Mouse (Mus musculus) brain, embryonic 14.5 days (tissue): ENCODE measurements around the gene Tprn. TPM values are rescaled to one million over a fixed set of nuclear protein-coding genes. Genes with fewer than 3 reads are reported as not detected.

Experiments used
- DNase-seq: peaks from one replicate; pipeline ENCODE4 v3.0.0-alpha.2; 2011; ENCODE audit warnings: low read depth
- CTCF ChIP-seq: fragments of 200-500 bp; IDR thresholded peaks from 2 replicates; pipeline ENCODE4 v1.5.1; 2012; ENCODE audit warnings: inconsistent platforms, mild to moderate bottlenecking, moderate library complexity, borderline replicate concordance; ENCODE audit not compliant: insufficient read depth, insufficient read length; ENCODE audit errors: extremely low read depth
- POLR2A ChIP-seq: fragments of 200-500 bp; IDR thresholded peaks from 2 replicates; pipeline ENCODE4 v1.6.1; 2012; ENCODE audit warnings: mild to moderate bottlenecking, inconsistent platforms, borderline replicate concordance; ENCODE audit not compliant: poor library complexity, insufficient read depth, insufficient read length, severe bottlenecking; ENCODE audit errors: extremely low read depth
- polyA plus RNA-seq: library from polyadenylated mRNA; depleted of rRNA; stranded (reverse); fragments of >200 nt; gene quantifications from 2 replicates; pipeline ENCODE4 v1.2.3, GENCODE M21; 2012

Gene Tprn
- polyA plus RNA-seq, 1 experiment, result 13.0 TPM

DNA sequence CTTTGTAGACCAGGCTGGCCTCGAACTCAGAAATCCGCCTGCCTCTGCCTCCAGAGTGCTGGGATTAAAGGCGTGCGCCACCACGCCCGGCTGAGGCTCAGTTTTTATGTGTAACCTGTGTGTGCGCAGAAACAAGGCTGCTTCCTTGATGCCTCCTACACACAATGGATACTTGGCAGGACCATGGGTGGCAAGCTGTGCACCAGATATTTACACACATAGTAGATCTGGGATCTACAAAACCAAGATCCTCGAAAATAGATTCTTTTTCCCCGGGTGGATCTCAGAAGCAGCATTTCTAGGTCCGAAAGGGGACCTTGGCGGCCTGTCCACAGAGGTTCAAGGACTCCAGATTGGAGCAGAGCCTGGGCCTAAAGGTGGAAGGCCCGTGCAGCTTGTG is 548 bp upstream of the Tprn start:
- no peak for DNase-seq
- TF ChIP-seq POLR2A, result no peak
- no peak for TF ChIP-seq CTCF

- peak; percentile 58 for DNase-seq
- no peak for TF ChIP-seq POLR2A
- no peak for TF ChIP-seq CTCF
Observed at GRCm38 (mm10) chr2:25262795-25263622, 591 bp downstream of the Tprn start.

GRCm38 (mm10) chr2:25263623-25264285 is 1.3 kb downstream of the Tprn start:
- no peak for DNase-seq
- no peak for TF ChIP-seq CTCF
- TF ChIP-seq POLR2A, result no peak

- TF ChIP-seq POLR2A, result no peak
- TF ChIP-seq CTCF, result no peak
- no peak for DNase-seq
Observed at GRCm38 (mm10) chr2:25264286-25264660, 1.9 kb downstream of the Tprn start.

DNA sequence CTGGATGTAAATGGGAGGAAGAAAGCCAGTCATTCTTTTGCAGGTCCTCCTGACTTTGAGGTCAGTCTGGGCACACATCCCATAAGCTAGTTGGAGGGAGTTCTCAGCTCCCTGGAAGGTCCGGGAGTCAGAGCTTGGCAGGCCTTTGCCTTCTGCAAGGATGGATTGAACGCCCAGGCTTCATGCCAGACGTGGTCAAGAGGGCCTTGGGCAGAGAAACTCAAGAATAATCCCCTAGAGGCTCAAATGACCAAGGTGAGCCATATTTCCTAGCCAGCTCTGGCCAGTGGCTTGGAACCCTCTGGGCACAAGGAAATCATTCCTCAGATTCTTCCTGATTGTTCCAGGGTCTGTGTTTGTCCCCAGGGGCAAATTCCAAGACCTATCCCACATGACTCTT is 2.4 kb downstream of the Tprn start:
- no peak for TF ChIP-seq POLR2A
- no peak for TF ChIP-seq CTCF
- no peak for DNase-seq

GRCm38 (mm10) chr2:25265897-25266656 is 3.7 kb downstream of the Tprn start:
- TF ChIP-seq CTCF, result no peak
- TF ChIP-seq POLR2A, result no peak
- peak; percentile 50 for DNase-seq

DNA sequence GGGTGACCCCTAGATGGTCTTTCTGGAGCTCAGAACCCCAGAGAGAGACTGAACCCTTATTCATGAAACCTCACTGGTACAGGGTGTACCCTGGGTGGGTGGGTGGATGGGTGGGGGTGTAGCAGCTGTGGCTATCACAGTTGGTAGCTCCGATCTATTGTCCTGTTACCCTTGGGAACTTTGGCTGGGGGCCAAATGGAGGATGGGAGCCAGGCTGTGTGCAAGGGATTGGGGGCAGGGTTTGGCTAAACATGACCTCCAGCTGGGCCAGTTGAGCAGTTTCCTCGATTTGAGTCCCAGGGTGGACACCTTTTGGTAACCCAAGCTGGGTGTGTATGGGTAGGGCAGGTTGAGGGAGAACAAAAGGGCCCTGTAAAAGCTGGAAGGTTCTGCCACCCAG is 4.3 kb downstream of the Tprn start:
- TF ChIP-seq POLR2A (no peak), CTCF (no peak)
- DNase-seq, result peak; percentile 29

- peak; percentile 61 for DNase-seq
- TF ChIP-seq CTCF (no peak), POLR2A (no peak)
Observed at GRCm38 (mm10) chr2:25267241-25267640, 4.8 kb downstream of the Tprn start.

GRCm38 (mm10) chr2:25267746-25268309 is 5.4 kb downstream of the Tprn start:
- TF ChIP-seq POLR2A (no peak), CTCF (no peak)
- DNase-seq, result no peak

DNA sequence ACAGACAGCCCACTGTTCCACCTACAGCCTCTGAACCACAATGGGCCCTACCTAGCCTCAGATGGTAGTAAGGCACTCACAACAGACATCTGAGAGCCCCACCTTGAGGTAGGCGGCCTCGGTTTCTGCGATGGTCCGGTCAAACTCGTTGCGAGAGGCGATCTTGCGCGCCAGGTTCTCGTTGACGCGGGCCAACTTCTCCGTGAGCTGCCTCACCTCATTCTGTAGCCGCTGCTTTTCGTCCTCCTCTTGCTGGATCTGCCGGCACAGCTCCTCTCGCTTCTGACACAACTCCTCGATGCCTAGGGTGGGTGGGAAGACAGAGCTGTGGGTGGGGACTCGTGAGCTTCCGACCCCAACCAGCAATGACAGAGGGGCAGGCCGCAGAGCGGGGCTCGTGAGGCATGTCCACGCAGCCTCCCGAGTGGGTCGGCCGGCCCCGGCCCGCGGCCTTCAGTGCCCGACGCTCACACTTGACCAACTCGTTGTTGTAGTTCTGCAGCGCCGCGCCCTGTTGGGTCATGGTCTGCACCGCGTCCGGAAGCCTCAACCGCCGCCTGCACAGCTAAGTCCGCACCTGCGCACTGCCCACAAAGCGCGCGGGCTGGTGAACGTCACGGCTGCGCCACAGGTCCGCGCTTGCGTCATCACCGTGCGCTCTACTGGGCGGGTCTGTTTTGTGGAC is 9.6 kb downstream of the Tprn start, which contains the start of the genes Ssna1 and Anapc2:
Gene Ssna1 (minus strand): TSS at position 612 of the 685 bp plus-strand sequence.
Gene Anapc2 (plus strand): TSS at position 652 of the 685 bp plus-strand sequence.
- TF ChIP-seq CTCF (peak; percentile 11; the same call in 1 of the 2 replicates), POLR2A (peak; percentile 74; the same call in 1 of the 2 replicates)
- DNase-seq, result peak; percentile 99
